Mouse (Mus musculus) heart, postnatal 10 days (tissue): ENCODE data around the gene E130218I03Rik. TPM values are rescaled to one million over a fixed set of nuclear protein-coding genes. Genes with fewer than 3 reads are reported as not detected.

Source experiments
- DNase-seq, 2 experiments: peaks; one replicate each; pipeline ENCODE4 v3.0.0; 2021
- intact Hi-C: fragments of 180-260 bp; cut with DNase I; formaldehyde crosslinking; loops from one replicate; pipeline ENCODE4 v1.15.1; 2025
- total RNA-seq, 2 experiments: library from RNA; stranded (reverse); gene quantifications; 2 replicates each; pipeline ENCODE4 v1.2.3; 2021

The E130218I03Rik gene
- not detected for total RNA-seq

- DNase-seq, result no peak
Measured at GRCm38 (mm10) chr4:134243516-134244250, at the start of gene E130218I03Rik. TSS of gene E130218I03Rik (plus strand) at chr4:134243662.

GRCm38 (mm10) chr4:134199371-134199770, 44.1 kb upstream of the E130218I03Rik start:
- intact Hi-C loops, result no loop called here
- DNase-seq, result no peak

More at GRCm38 (mm10) chr4:134243516-134244250, at the start of gene E130218I03Rik:
- intact Hi-C loops, result no loop called here

DNA sequence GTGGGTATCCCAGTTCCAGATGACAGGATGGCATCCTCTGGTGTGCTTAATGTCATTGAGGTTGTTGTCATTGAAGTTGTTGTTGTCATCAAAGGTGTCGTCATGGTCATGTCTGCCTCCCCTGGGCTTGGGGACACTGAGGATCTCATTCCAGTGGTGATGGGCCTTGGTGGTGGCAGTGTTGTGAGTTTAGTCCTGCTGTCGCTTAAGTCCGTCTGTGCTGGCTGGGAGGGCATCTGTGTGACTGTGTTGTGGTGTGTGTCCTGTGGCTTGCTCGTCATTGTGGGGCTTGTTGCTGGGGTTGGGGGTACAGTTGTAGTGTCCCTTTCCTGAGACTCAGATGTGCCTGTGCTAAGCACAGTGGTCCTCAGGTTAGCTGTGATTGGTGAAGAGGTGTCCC, 40.6 kb upstream of the E130218I03Rik start, which contains the start of gene Gm7534:
TSS of gene Gm7534 (minus strand) at position 101 of the 400 bp plus-strand sequence.
- DNase-seq, result no peak
- intact Hi-C loops, result no loop called here

DNA sequence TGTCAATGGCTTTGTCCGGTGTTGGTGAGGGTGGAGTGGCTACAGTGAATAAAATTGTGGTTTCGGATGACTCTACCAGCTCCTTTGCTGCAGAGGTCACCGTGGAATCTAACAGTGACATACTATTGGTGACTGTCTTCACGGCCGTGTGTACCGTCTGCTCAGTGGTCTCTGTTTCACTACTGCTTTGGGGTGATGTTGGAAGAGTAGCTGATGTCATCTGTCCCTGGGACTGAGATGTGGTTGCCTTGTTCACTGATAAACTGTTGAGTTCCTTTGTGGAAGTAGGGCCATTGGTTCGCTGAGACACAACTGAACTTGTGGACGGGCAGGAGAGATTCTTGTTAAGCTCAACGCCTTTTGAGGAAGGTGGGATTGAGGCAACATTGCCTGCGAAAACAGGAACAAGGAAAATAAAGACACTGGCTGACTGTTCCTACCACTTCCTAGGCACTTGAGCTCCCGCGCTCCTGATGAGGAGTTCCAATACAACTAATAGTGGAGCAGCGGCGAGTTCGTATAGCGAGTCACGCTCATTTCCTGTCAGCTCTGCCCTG, 40.0 kb upstream of the E130218I03Rik start:
- intact Hi-C loops, result no loop called here
- DNase-seq, result no peak

GRCm38 (mm10) chr4:134206488-134207053, 36.9 kb upstream of the E130218I03Rik start:
- intact Hi-C loops, result no loop called here
- DNase-seq, result no peak

- DNase-seq, result no peak
- intact Hi-C loops, result no loop called here
Measured at GRCm38 (mm10) chr4:134222793-134223600, 20.5 kb upstream of the E130218I03Rik start.

- intact Hi-C loops, result no loop called here
- no peak for DNase-seq
Measured at GRCm38 (mm10) chr4:134227194-134227593, 16.3 kb upstream of the E130218I03Rik start, which contains the start of gene Catsper4. TSS of gene Catsper4 (minus strand) at chr4:134227383.

GRCm38 (mm10) chr4:134230431-134230830, 13.0 kb upstream of the E130218I03Rik start:
- intact Hi-C loops, result no loop called here
- no peak for DNase-seq

GRCm38 (mm10) chr4:134234876-134235275, 8.6 kb upstream of the E130218I03Rik start:
- intact Hi-C loops, result no loop called here
- peak in 1 of 2 experiments; percentile 64 for DNase-seq

- intact Hi-C loops, result loop anchor here (2.0 kb wide), 1 partner anchor 51 kb away; the partner anchor contains the start of gene Cep85
- no peak for DNase-seq
Measured at GRCm38 (mm10) chr4:134237582-134238278, 5.7 kb upstream of the E130218I03Rik start.

GRCm38 (mm10) chr4:134238279-134238651, 5.2 kb upstream of the E130218I03Rik start, which contains the start of gene Cnksr1:
TSS of gene Cnksr1 (minus strand) at chr4:134238399.
- DNase-seq, result peak; percentile 84
- intact Hi-C loops, result loop anchor here (2.0 kb wide), 1 partner anchor 51 kb away; the partner anchor contains the start of gene Cep85

- intact Hi-C loops, result loop anchor here (2.0 kb wide), 1 partner anchor 52 kb away; the partner anchor contains the start of gene Cep85
- no peak for DNase-seq
Measured at GRCm38 (mm10) chr4:134238686-134239085, 4.8 kb upstream of the E130218I03Rik start.

DNA sequence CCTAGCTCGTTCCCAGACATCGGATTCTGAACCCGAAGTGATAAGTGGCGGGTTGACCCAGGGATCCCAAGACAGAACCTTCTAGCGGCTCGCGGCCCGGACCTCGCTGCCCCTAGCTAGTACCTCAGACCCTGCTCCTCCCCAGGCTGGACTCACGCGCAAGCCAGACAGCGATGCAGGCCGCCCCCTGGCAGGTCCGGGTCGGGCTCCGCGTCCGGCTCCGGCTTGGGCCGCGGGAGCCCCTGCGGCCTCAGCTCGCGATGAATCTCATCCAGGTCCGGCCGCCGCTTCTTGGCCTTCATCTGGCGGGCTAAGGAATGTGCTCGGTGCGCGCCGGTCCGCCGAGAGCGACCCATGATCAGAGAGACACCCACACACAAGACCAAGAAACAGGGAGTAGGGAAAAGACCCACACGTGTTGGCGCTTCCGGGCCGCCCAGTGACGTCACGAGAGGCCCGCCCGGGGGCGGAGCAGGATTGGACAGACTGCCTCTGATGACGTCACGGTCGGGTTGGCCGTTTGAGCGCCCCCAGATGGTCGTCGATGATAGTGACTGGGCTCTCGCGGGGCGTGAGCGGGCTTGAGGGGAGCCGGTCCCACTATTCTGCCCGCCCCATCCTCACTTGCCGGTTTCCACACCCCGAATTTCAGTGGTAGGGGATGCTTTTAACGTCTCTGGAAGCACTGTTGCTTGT, 1.8 kb downstream of the E130218I03Rik start, which contains the start of gene Zfp593:
TSS of gene Zfp593 (minus strand) at position 445 of the 696 bp plus-strand sequence.
- intact Hi-C loops, result loop anchor here (5.0 kb wide), 1 partner anchor 142 kb away; no protein-coding TSS in a partner anchor
- peak; percentile 95 to 98 for DNase-seq

DNA sequence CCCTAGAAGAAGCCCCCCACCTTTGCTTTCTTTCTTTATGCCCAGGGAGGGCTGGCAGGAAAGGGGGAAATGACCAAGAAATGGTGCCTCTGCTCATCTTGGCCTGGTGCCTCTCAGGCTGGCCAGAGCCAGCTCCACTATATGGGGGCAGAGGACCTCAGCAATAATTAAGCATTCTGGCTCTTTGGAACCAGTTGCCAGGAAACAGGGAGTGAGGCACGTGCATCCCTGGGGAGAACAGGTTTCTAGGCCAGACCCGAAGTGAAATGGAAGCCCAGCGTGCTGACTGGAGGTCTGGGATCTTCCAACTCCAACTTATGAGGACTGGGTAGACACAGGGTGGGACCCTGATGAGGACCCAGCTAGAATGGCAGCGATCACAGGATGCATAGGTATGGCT, 2.8 kb downstream of the E130218I03Rik start:
- intact Hi-C loops, result loop anchor here (5.0 kb wide), 1 partner anchor 141 kb away; no protein-coding TSS in a partner anchor
- DNase-seq, result no peak

GRCm38 (mm10) chr4:134246719-134247258, 3.3 kb downstream of the E130218I03Rik start, which contains the start of gene Gm30191:
TSS of gene Gm30191 (plus strand) at chr4:134246935.
- no peak for DNase-seq
- intact Hi-C loops, result loop anchor here (5.0 kb wide), 1 partner anchor 141 kb away; no protein-coding TSS in a partner anchor

DNA sequence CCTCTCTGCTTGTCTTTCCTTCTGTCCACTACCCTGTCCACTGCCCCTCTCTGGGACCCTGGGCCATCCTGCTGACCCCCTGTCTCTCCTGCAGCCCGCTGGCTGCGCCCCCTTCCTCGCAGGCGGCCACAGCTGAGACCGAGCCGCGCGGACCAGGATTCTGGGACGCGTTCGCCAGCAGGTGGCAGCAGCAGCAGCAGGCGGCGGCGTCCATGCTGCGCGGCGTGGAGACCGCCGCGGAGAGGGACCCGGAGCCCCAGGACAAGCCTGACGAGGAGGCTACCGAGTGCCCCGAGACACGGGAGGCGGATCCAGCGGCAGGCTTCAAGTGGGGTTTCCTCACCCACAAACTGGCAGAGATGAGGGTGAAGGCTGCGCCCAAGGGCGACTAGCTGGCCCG, 6.2 kb downstream of the E130218I03Rik start:
- intact Hi-C loops, result loop anchor here (1.0 to 5.0 kb wide), 3 partner anchors 19 to 138 kb away; partner anchors contain the start of gene Pdik1l
- DNase-seq, result peak; percentile 85 to 89

DNA sequence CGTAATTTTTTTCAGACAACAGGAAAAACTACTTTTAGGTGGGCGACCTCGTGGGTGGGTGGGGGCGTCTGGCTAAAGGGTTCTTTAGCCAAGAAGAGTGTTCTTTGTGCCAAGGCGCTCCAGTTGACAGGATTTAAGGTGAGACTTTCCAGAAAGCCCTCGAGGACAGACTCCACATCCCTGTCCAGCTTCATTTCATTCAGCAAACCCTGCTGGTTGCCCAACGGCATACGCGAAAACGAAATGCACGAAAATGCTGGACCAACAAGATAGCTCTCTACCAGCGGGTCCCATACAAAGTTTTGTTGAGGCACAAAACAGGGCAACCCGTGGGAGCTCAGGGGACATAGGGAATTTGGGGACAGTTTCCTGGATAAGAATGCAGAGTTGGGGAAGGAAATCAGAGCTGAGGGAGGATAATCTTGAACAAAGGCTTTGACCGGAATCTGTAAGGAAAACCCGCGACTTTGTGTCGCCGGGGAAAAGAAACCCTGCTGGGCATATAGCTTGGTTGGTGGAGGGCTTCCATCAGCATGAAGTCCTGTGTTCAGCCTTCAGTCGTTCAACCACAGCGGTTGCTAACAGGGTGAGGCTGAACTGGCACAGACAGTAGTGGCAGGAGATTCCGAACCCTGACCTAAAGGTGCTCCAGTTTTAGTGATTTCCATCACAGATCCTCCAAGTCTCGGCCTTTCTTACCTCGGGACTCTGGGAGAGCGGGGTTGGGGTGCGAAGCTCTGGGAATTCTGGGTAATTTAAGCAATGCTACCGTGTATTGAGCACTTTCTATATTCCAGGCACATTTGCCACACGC, 6.9 kb downstream of the E130218I03Rik start:
- DNase-seq, result no peak

GRCm38 (mm10) chr4:134250930-134251240, 7.4 kb downstream of the E130218I03Rik start:
- DNase-seq, result no peak

More for the DNA sequence above, 6.9 kb downstream of the E130218I03Rik start:
- intact Hi-C loops, result no loop called here

More at GRCm38 (mm10) chr4:134250930-134251240, 7.4 kb downstream of the E130218I03Rik start:
- intact Hi-C loops, result no loop called here
